Comparison of ENCODE assay signal across 11 mouse cellular contexts in genomic region chr19:46764763-46765117, GRCm38 (mm10). TPM values are rescaled to one million over a fixed set of nuclear protein-coding genes. Genes with fewer than 3 reads are reported as not detected.
DNase-seq lines count a peak whose midpoint lies in the region; ATAC-seq and TF ChIP-seq lines count a peak whose summit lies in the region.
"Had no signal": no experiment of that assay in that cellular context is flagged by ENCODE, and none has a peak within 500 bp of the region (broad histone marks: within the 10 kb centered on the region; RNA-seq: fewer than 3 reads in every experiment).

No protein-coding gene starts in this region.

- H3K9me3 ChIP-seq in neural tube, embryonic 11.5 days (ENCODE audit: control insufficient read depth, low read length), result no peaks in the 10 kb centered on the region
- H3K9me3 ChIP-seq in hindbrain, embryonic 14.5 days (ENCODE audit: control insufficient read depth, low read length), result no peaks in the 10 kb centered on the region
- no peaks in the 10 kb centered on the region for H3K9me3 ChIP-seq in neural tube, embryonic 15.5 days (replicated peaks)

- TF ChIP-seq CTCF in gastrocnemius, adult 2 months (IDR thresholded peaks at IDR 0.05), result no peak

- no peak overlapping the region for H3K27ac ChIP-seq in gastrocnemius, adult 2 months
- H3K27ac ChIP-seq in neural tube, embryonic 11.5 days (ENCODE audit: low read depth, low read length), result no peak overlapping the region
- H3K27ac ChIP-seq in hindbrain, embryonic 14.5 days, result no peak overlapping the region
- no peak overlapping the region for H3K27ac ChIP-seq in neural tube, embryonic 15.5 days (replicated peaks)

- no peaks in the 10 kb centered on the region for H3K36me3 ChIP-seq in neural tube, embryonic 11.5 days (ENCODE audit: control insufficient read depth, insufficient read depth, low read length)
- H3K36me3 ChIP-seq in hindbrain, embryonic 14.5 days (replicated peaks; ENCODE audit: control insufficient read depth, insufficient read depth), result no peaks in the 10 kb centered on the region
- H3K36me3 ChIP-seq in neural tube, embryonic 15.5 days, result no peaks in the 10 kb centered on the region

- no peak overlapping the region for H3K9ac ChIP-seq in neural tube, embryonic 11.5 days (ENCODE audit: low read length)
- peak overlapping the region; percentile 31; the same call in 1 of the 2 replicates for H3K9ac ChIP-seq in hindbrain, embryonic 14.5 days
- peak overlapping the region; percentile 20; the same call in 1 of the 2 replicates for H3K9ac ChIP-seq in neural tube, embryonic 15.5 days (replicated peaks)

- no peak for ATAC-seq in neural tube, embryonic 11.5 days (ENCODE audit: insufficient read depth, low FRiP score, low TSS enrichment)
- no peak for ATAC-seq in hindbrain, embryonic 14.5 days (ENCODE audit: low FRiP score)
- no peak for ATAC-seq in neural tube, embryonic 15.5 days (ENCODE audit: low FRiP score)
- ATAC-seq: CD4-positive, CD25-positive, alpha-beta regulatory T cell, adult 4 months; inflammation-experienced regulatory T-cells, adult 6 months had no signal

- H3K4me2 ChIP-seq in neural tube, embryonic 11.5 days (ENCODE audit: low read depth), result peak overlapping the region; percentile 17; the same call in 1 of the 2 replicates
- H3K4me2 ChIP-seq in hindbrain, embryonic 14.5 days (replicated peaks), result peak overlapping the region; percentile 99
- peak overlapping the region; percentile 99 for H3K4me2 ChIP-seq in neural tube, embryonic 15.5 days

- WGBS in neural tube, embryonic 11.5 days, result 66% methylated on average over 9 of the region's 9 CpGs
- 48% methylated on average over 9 of the region's 9 CpGs for WGBS in hindbrain, embryonic 14.5 days
- WGBS in neural tube, embryonic 15.5 days, result 46% methylated on average over 9 of the region's 9 CpGs

- intact Hi-C loops in gastrocnemius, adult 2 months (cut with DNase I), result no loop called here

- peaks cover 11% of the 10 kb centered on the region for H3K27me3 ChIP-seq in neural tube, embryonic 11.5 days (ENCODE audit: control insufficient read depth, insufficient read depth, low read length)
- peaks cover 7% of the 10 kb centered on the region; the same call in 1 of the 2 replicates for H3K27me3 ChIP-seq in hindbrain, embryonic 14.5 days (ENCODE audit: control insufficient read depth, insufficient read depth, low read length)
- H3K27me3 ChIP-seq in neural tube, embryonic 15.5 days (replicated peaks), result no peaks in the 10 kb centered on the region

- peak overlapping the region; percentile 93 for H3K4me3 ChIP-seq in gastrocnemius, adult 2 months
- H3K4me3 ChIP-seq in neural tube, embryonic 11.5 days (ENCODE audit: low read depth, low read length), result no peak overlapping the region
- H3K4me3 ChIP-seq in hindbrain, embryonic 14.5 days (replicated peaks; ENCODE audit: low read length), result peak overlapping the region; percentile 84
- peak overlapping the region; percentile 98 for H3K4me3 ChIP-seq in neural tube, embryonic 15.5 days (replicated peaks)

- peaks cover 11% of the 10 kb centered on the region; the same call in 1 of the 2 replicates for H3K4me1 ChIP-seq in neural tube, embryonic 11.5 days (ENCODE audit: control insufficient read depth, insufficient read depth, low read length)
- H3K4me1 ChIP-seq in hindbrain, embryonic 14.5 days (replicated peaks; ENCODE audit: control insufficient read depth, insufficient read depth, low read length), result peaks cover 41% of the 10 kb centered on the region
- H3K4me1 ChIP-seq in neural tube, embryonic 15.5 days, result peaks cover 50% of the 10 kb centered on the region

- DNase-seq in gastrocnemius, adult 2 months, result no peak
- no peak for DNase-seq in gastrocnemius, postnatal 25 days
- no peak for DNase-seq in neural tube, embryonic 11.5 days (ENCODE audit: low spot score)
- DNase-seq in neural tube, embryonic 10.5 days (ENCODE audit: extremely low spot score, low spot score), result no peak
- peak; percentile 30 for DNase-seq in hindbrain, embryonic 14.5 days (ENCODE audit: low spot score)
- DNase-seq in adrenal gland, postnatal 4 days (ENCODE audit: low spot score in 2 of 2), result no peak
- no peak for DNase-seq in natural killer cell, adult 2 months (ENCODE audit: low spot score in 2 of 2)
- DNase-seq: lung, postnatal 4 days had no signal

RNA-seq across cellular contexts. Expression of gene Cnnm2, which starts 3.3 kb away (rescaled TPM):
- 1 to 10 TPM; 2.7 to 3.6 TPM for total RNA-seq in gastrocnemius, adult 2 months (2021)
- 1 to 10 TPM; 3.2 to 3.4 TPM for total RNA-seq in gastrocnemius, postnatal 25 days (2021)
- polyA plus RNA-seq in neural tube, embryonic 11.5 days (2014; fragmentation: Nextera tagmentation; extraction: Ambion mirVana), result 5.4 and 6.8 TPM in 2 replicates
- polyA plus RNA-seq in hindbrain, embryonic 14.5 days (2014; fragmentation: Nextera tagmentation; extraction: Ambion mirVana), result 9.3 and 10.8 TPM in 2 replicates
- 7.8 and 8.2 TPM in 2 replicates for polyA plus RNA-seq in neural tube, embryonic 15.5 days (2015; fragmentation: Nextera tagmentation; extraction: Ambion mirVana)
- total RNA-seq in adrenal gland, postnatal 4 days (2021), result 10 to 100 TPM; 13.9 to 15.0 TPM

RNA-seq across cellular contexts. Expression of gene As3mt, which starts 57.5 kb away (rescaled TPM):
- 100 to 1,000 TPM in 1 of 2 experiments, 10 to 100 TPM in 1; 76.3 to 106 TPM for total RNA-seq in gastrocnemius, adult 2 months (2021)
- total RNA-seq in gastrocnemius, postnatal 25 days (2021), result 10 to 100 TPM; 87.8 to 90.3 TPM
- 33.0 and 35.2 TPM in 2 replicates for polyA plus RNA-seq in neural tube, embryonic 11.5 days (2014; fragmentation: Nextera tagmentation; extraction: Ambion mirVana)
- polyA plus RNA-seq in hindbrain, embryonic 14.5 days (2014; fragmentation: Nextera tagmentation; extraction: Ambion mirVana), result 38.6 and 40.1 TPM in 2 replicates
- polyA plus RNA-seq in neural tube, embryonic 15.5 days (2015; fragmentation: Nextera tagmentation; extraction: Ambion mirVana), result 49.4 and 49.8 TPM in 2 replicates
- 10 to 100 TPM; 64.6 to 73.2 TPM for total RNA-seq in adrenal gland, postnatal 4 days (2021)

Comparison
In these comparisons a context has a peak if more than half of its experiments do, and no peak if none do; other contexts are left out.
1. H3K4me2 ChIP-seq: peak in every context shown above with its lines; median percentile 99 in hindbrain, embryonic 14.5 days; 99 in neural tube, embryonic 15.5 days; 17 in neural tube, embryonic 11.5 days.